Mouse (Mus musculus): ENCODE results near the gene Sos2.

DNA sequence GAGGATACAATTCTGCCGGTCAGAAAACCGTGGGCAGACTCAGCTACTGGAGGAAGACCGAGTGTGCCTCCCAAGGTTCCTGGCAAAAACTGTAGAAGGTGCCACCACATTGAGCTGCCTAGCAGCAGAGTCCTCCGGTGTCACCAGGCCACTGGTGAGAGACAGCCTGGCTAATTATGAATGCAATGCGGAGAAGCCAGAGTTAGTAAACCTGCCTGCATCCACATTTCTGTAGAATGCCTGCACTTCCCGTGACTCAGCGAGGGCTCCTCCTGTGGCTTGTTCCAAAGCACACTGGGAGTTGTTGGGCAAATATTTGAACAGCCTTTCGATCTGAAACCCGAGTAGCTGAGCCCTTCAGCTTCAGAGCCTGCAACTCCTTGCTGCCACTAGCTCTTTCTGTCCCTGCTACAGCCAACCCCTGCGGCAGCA lies 144.4 kb downstream of the Sos2 start:
- TF ChIP-seq CTCF (IDR thresholded peaks at IDR 0.05; ENCODE audit: low read depth) (peak; percentile 38; the same call in 1 of the 2 replicates), EP300 (optimal IDR thresholded peaks at IDR 0.05) (no peak)

Measured in stomach, postnatal 0 days (tissue).